Mouse (Mus musculus): ENCODE results near the gene Ugt1a2. TPM values are rescaled to one million over a fixed set of nuclear protein-coding genes. Genes with fewer than 3 reads are reported as not detected.
A peak's percentile ranks its signal among the peaks of the same experiment; 100 is the strongest.

Ugt1a2 gene
- polyA plus RNA-seq, 1 experiment from 2014 or later, result 0.22 TPM

DNA sequence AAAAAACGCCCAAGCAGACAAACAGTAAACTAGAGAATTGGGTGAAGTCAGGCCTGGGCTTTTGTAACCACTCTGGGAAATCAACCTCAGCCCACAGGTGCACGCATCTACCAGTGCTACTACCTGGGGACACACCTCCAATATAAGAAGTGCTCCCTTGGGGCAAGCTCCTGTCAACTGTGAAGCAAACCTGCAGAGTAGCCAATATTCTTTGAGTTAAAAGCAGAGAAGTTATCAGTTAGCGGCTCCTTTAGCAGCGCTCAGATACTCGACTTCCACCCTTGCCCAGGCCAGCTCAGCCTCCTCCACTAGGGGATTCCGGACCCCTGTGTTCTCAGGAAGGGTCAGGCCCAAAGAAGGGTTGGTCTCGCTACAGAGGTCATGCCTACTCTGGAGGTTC, 61.3 kb downstream of the Ugt1a2 start:
- 85% methylated on average over 7 of the region's 7 CpGs for WGBS
- Histone ChIP-seq H3K36me3 (ENCODE audit: control insufficient read depth, insufficient read depth, low read length) (peaks cover 74% of the 10 kb centered on the region), H3K4me2 (ENCODE audit: low read depth, low read length) (no peak overlapping the region), H3K9me3 (ENCODE audit: control insufficient read depth, low read length) (peaks cover 3% of the 10 kb centered on the region; the same call in 1 of the 2 replicates), H3K4me3 (ENCODE audit: low read depth, low read length) (no peak overlapping the region), H3K4me1 (ENCODE audit: control insufficient read depth, insufficient read depth, low read length) (no peaks in the 10 kb centered on the region), H3K27me3 (replicated peaks; ENCODE audit: control insufficient read depth, insufficient read depth, low read length) (no peaks in the 10 kb centered on the region), H3K27ac (replicated peaks; ENCODE audit: low read depth, low read length) (no peak overlapping the region), H3K9ac (ENCODE audit: low read depth, low read length) (no peak overlapping the region)
- DNase-seq (ENCODE audit: low spot score), result peak; percentile 93
- peak; percentile 16 for ATAC-seq (ENCODE audit: low read depth)

DNA sequence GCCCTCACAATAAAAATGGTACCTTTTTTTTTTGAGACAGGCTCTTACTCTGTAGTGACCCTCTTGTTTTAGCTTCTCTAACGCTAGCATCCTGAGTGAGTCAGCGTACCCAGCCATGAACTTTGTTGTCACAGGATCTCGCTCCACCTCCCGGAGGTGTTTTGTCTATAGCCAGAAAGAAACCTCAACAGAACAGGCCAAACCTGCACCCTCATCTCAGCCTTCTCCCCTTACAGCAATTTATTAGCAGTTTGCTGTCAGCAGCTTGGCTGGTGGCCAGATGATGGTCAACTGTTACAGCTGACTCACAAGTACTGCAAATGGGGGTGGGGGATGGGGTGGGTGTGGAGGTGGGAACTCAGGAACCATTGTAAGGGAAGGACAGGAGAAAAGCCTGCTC, 61.9 kb downstream of the Ugt1a2 start:
- peak; percentile 98 for DNase-seq (ENCODE audit: low spot score)
- Histone ChIP-seq H3K27ac (replicated peaks; ENCODE audit: low read depth, low read length) (no peak overlapping the region), H3K4me2 (ENCODE audit: low read depth, low read length) (no peak overlapping the region), H3K27me3 (replicated peaks; ENCODE audit: control insufficient read depth, insufficient read depth, low read length) (no peaks in the 10 kb centered on the region), H3K4me3 (ENCODE audit: low read depth, low read length) (no peak overlapping the region), H3K9me3 (ENCODE audit: control insufficient read depth, low read length) (no peaks in the 10 kb centered on the region; the same call in 1 of the 2 replicates), H3K4me1 (ENCODE audit: control insufficient read depth, insufficient read depth, low read length) (no peaks in the 10 kb centered on the region), H3K36me3 (ENCODE audit: control insufficient read depth, insufficient read depth, low read length) (peaks cover 80% of the 10 kb centered on the region), H3K9ac (ENCODE audit: low read depth, low read length) (no peak overlapping the region)
- ATAC-seq (ENCODE audit: low read depth), result peak; percentile 56
- WGBS, result 74% methylated on average over 4 of the region's 4 CpGs

DNA sequence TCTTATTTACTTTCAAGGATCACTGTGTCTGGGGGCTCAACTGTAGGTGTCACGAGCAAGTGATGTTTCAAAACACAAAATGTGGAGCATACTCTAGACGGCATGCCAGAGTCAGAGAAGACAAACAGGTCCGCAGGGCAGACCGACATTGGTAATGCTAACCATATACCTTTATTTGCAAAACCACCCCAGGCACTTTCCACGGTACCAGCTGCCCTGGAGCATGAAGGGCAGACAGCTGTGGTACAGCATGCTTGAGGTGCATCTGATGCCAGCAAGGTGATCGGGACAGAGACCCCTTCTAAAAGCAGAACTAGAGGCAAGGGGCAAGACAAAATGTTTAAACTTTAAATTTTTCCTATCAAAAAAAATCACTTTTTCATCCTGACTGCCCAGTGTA, 62.6 kb downstream of the Ugt1a2 start:
- no peak overlapping the region for H3K27ac ChIP-seq (replicated peaks; ENCODE audit: low read depth, low read length)
- peaks cover 87% of the 10 kb centered on the region for H3K36me3 ChIP-seq (ENCODE audit: control insufficient read depth, insufficient read depth, low read length)
- no peaks in the 10 kb centered on the region for H3K4me1 ChIP-seq (ENCODE audit: control insufficient read depth, insufficient read depth, low read length)
- H3K4me3 ChIP-seq (ENCODE audit: low read depth, low read length), result no peak overlapping the region
- H3K27me3 ChIP-seq (replicated peaks; ENCODE audit: control insufficient read depth, insufficient read depth, low read length), result no peaks in the 10 kb centered on the region
- ATAC-seq (ENCODE audit: low read depth) (0 out of 2 replicates have a peak, but pooled peaks have one; percentile 1), DNase-seq (ENCODE audit: low spot score) (no peak)
- no peak overlapping the region for H3K9ac ChIP-seq (ENCODE audit: low read depth, low read length)
- H3K4me2 ChIP-seq (ENCODE audit: low read depth, low read length), result no peak overlapping the region
- no peaks in the 10 kb centered on the region for H3K9me3 ChIP-seq (ENCODE audit: control insufficient read depth, low read length)
- 75% methylated on average over 6 of the region's 6 CpGs for WGBS

DNA sequence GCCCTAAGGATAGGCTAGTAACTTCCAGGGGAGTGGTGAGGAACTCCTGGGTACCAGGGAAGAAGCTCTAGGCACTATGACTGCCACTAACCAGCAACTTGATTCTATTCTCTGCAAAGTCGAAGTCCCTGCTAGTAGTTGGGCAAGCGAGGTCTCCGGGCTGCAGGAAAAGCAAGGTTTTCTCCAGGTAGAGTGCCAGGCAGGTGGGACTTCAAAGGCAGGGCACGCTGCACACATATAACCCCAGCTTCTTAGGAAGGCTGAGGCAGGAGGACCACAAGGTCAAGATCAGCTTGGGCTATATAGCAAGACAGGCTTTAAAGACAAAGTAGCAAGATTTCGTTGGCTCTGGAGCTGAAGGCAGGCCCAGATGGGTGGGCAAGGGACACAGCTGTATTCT, 63.4 kb downstream of the Ugt1a2 start:
- peaks cover 95% of the 10 kb centered on the region for H3K36me3 ChIP-seq (ENCODE audit: control insufficient read depth, insufficient read depth, low read length)
- H3K4me1 ChIP-seq (ENCODE audit: control insufficient read depth, insufficient read depth, low read length), result no peaks in the 10 kb centered on the region
- 92% methylated on average over 5 of the region's 5 CpGs for WGBS
- DNase-seq (ENCODE audit: low spot score) (no peak), ATAC-seq (ENCODE audit: low read depth) (no peak)
- no peak overlapping the region for H3K27ac ChIP-seq (replicated peaks; ENCODE audit: low read depth, low read length)
- H3K27me3 ChIP-seq (replicated peaks; ENCODE audit: control insufficient read depth, insufficient read depth, low read length), result no peaks in the 10 kb centered on the region
- H3K4me3 ChIP-seq (ENCODE audit: low read depth, low read length), result no peak overlapping the region
- no peaks in the 10 kb centered on the region for H3K9me3 ChIP-seq (ENCODE audit: control insufficient read depth, low read length)
- no peak overlapping the region for H3K4me2 ChIP-seq (ENCODE audit: low read depth, low read length)
- H3K9ac ChIP-seq (ENCODE audit: low read depth, low read length), result no peak overlapping the region

DNA sequence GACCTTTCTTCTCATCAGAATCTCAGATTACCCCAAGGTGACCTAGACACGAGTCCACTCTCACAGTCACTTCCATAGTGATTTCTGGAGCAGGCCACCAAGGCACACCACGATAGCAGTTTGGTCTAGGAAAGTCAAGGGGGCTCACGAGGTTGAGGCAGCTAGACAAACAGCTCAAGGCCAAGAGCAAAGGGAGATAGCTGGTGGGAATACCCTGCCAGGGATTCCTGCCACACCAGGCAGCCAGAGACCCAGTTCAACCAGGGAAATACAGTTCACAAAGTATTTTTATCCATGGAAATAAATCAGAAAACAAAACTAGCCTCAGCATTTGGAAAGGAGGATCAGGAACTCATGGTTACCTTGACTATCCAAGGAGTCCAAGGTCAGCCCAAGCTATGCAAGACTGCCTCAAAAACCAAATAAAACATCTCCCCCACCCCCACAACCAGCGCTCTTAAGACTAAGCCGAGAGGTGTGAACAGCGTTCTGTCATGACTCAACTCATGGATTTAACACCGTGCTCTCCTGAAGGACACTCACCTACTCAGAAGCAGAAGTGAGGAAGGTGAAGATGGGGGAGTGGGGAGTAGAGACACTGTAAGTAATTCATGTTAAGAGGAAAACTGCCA, 64.0 kb downstream of the Ugt1a2 start:
- Histone ChIP-seq H3K27me3 (replicated peaks; ENCODE audit: control insufficient read depth, insufficient read depth, low read length) (no peaks in the 10 kb centered on the region), H3K36me3 (ENCODE audit: control insufficient read depth, insufficient read depth, low read length) (peaks cover 100% of the 10 kb centered on the region)
- ATAC-seq (ENCODE audit: low read depth), result no peak

DNA sequence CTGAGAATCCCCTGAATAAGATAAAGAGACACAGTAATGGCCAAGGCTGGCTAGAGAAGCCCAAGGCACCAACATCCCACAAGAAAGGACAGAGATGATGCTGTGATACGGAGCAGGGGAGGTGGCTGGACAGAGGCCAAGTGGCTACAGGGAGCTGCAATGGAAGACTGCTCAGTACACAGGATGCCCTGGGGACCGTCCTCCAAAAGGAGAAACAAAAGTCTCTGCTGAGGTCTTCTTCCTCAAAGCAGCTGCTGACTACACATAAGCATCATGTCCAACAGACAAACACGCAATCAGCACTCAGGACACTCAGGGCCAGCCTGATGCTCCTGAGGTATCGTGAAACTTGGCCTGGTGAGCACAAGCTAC, 64.5 kb downstream of the Ugt1a2 start:
- H3K9ac ChIP-seq (ENCODE audit: low read depth, low read length), result no peak overlapping the region
- no peak for DNase-seq (ENCODE audit: low spot score)
- H3K27ac ChIP-seq (replicated peaks; ENCODE audit: low read depth, low read length), result no peak overlapping the region
- H3K36me3 ChIP-seq (ENCODE audit: control insufficient read depth, insufficient read depth, low read length), result peaks cover 100% of the 10 kb centered on the region
- no peaks in the 10 kb centered on the region for H3K27me3 ChIP-seq (replicated peaks; ENCODE audit: control insufficient read depth, insufficient read depth, low read length)
- ATAC-seq (ENCODE audit: low read depth), result no peak
- 79% methylated on average over 4 of the region's 4 CpGs for WGBS
- no peak overlapping the region for H3K4me3 ChIP-seq (ENCODE audit: low read depth, low read length)
- H3K4me2 ChIP-seq (ENCODE audit: low read depth, low read length), result no peak overlapping the region
- H3K4me1 ChIP-seq (ENCODE audit: control insufficient read depth, insufficient read depth, low read length), result no peaks in the 10 kb centered on the region
- no peaks in the 10 kb centered on the region for H3K9me3 ChIP-seq (ENCODE audit: control insufficient read depth, low read length)

More for the DNA sequence above, 64.0 kb downstream of the Ugt1a2 start:
- Histone ChIP-seq H3K4me2 (ENCODE audit: low read depth, low read length) (no peak overlapping the region), H3K9ac (ENCODE audit: low read depth, low read length) (no peak overlapping the region), H3K4me3 (ENCODE audit: low read depth, low read length) (no peak overlapping the region), H3K27ac (replicated peaks; ENCODE audit: low read depth, low read length) (no peak overlapping the region), H3K9me3 (ENCODE audit: control insufficient read depth, low read length) (no peaks in the 10 kb centered on the region), H3K4me1 (ENCODE audit: control insufficient read depth, insufficient read depth, low read length) (no peaks in the 10 kb centered on the region)
- 89% methylated on average over 7 of the region's 7 CpGs for WGBS
- DNase-seq (ENCODE audit: low spot score), result no peak

DNA sequence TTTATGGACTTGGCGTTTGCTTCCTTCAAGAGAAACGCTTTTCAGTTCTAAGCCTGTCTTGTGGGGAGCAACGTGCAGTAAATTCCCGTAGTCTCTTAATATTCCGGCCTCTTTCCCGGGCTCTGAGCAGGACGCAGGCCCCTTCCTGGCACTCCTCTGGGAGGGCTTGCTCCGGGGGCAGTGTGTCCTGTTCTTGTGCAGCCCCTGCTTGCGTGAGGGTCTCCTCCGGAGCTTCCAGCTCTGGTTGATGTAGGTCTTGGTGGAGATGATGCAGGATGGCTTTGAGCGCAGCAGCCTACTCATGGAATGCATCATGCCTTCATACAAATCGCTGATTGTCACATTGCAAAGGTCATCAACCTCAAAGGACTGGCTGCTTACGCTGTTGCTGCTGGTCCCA, 65.7 kb downstream of the Ugt1a2 start:
- 89% methylated on average over 13 of the region's 13 CpGs for WGBS
- no peak overlapping the region for H3K4me2 ChIP-seq (ENCODE audit: low read depth, low read length)
- H3K27ac ChIP-seq (replicated peaks; ENCODE audit: low read depth, low read length), result no peak overlapping the region
- DNase-seq (ENCODE audit: low spot score) (no peak), ATAC-seq (ENCODE audit: low read depth) (no peak)
- H3K9me3 ChIP-seq (ENCODE audit: control insufficient read depth, low read length), result no peaks in the 10 kb centered on the region
- H3K4me3 ChIP-seq (ENCODE audit: low read depth, low read length), result no peak overlapping the region
- H3K9ac ChIP-seq (ENCODE audit: low read depth, low read length), result no peak overlapping the region
- peaks cover 91% of the 10 kb centered on the region for H3K36me3 ChIP-seq (ENCODE audit: control insufficient read depth, insufficient read depth, low read length)
- no peaks in the 10 kb centered on the region for H3K4me1 ChIP-seq (ENCODE audit: control insufficient read depth, insufficient read depth, low read length)
- H3K27me3 ChIP-seq (replicated peaks; ENCODE audit: control insufficient read depth, insufficient read depth, low read length), result no peaks in the 10 kb centered on the region

DNA sequence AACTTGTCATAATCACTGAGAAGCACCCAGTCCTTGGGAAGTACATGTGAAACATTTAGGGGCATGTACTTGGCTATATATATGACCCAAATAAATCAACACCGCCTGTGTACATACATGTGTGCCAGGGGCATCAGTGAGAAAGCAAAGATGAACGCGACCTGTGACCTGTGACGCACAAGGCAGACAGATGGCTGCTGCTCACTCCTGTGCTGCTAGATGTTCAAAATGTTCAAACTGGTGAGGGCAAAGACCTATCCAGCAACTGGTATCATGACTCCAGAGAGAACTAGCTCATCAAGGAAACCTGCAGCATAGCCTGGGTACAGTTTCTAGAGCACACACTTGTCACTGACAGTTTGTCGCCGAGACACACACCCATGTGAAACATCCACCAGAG, 67.1 kb downstream of the Ugt1a2 start:
- H3K36me3 ChIP-seq (ENCODE audit: control insufficient read depth, insufficient read depth, low read length), result peaks cover 90% of the 10 kb centered on the region
- H3K4me3 ChIP-seq (ENCODE audit: low read depth, low read length), result no peak overlapping the region
- H3K27me3 ChIP-seq (replicated peaks; ENCODE audit: control insufficient read depth, insufficient read depth, low read length), result no peaks in the 10 kb centered on the region
- ATAC-seq (ENCODE audit: low read depth) (no peak), DNase-seq (ENCODE audit: low spot score) (no peak)
- H3K27ac ChIP-seq (replicated peaks; ENCODE audit: low read depth, low read length), result no peak overlapping the region
- H3K9me3 ChIP-seq (ENCODE audit: control insufficient read depth, low read length), result no peaks in the 10 kb centered on the region
- H3K4me2 ChIP-seq (ENCODE audit: low read depth, low read length), result no peak overlapping the region
- no peaks in the 10 kb centered on the region for H3K4me1 ChIP-seq (ENCODE audit: control insufficient read depth, insufficient read depth, low read length)
- WGBS, result 90% methylated on average over 6 of the region's 6 CpGs
- H3K9ac ChIP-seq (ENCODE audit: low read depth, low read length), result no peak overlapping the region

DNA sequence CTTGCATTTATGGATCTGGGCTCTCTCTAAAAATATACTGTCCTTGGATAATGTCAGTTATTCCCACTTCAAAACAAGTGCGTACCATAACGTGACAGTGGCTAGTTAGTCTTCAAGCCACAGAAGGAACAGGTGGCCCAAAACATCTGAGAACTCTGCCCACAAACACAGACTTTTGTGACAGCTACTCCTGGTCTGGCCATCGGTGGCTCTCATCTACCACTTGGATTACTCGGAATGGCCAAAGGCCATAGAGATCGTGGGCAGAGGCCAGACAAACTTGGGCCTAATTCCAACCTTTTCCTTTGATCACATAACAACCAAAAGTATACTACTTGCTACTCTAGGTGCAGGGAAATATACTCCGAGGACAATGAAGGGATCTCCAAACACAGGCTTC, 67.7 kb downstream of the Ugt1a2 start:
- peaks cover 90% of the 10 kb centered on the region for H3K36me3 ChIP-seq (ENCODE audit: control insufficient read depth, insufficient read depth, low read length)
- no peak overlapping the region for H3K27ac ChIP-seq (replicated peaks; ENCODE audit: low read depth, low read length)
- H3K4me2 ChIP-seq (ENCODE audit: low read depth, low read length), result no peak overlapping the region
- H3K27me3 ChIP-seq (replicated peaks; ENCODE audit: control insufficient read depth, insufficient read depth, low read length), result no peaks in the 10 kb centered on the region
- H3K9me3 ChIP-seq (ENCODE audit: control insufficient read depth, low read length), result no peaks in the 10 kb centered on the region
- no peaks in the 10 kb centered on the region for H3K4me1 ChIP-seq (ENCODE audit: control insufficient read depth, insufficient read depth, low read length)
- 87% methylated on average over 6 of the region's 6 CpGs for WGBS
- no peak overlapping the region for H3K9ac ChIP-seq (ENCODE audit: low read depth, low read length)
- no peak overlapping the region for H3K4me3 ChIP-seq (ENCODE audit: low read depth, low read length)
- ATAC-seq (ENCODE audit: low read depth) (no peak), DNase-seq (ENCODE audit: low spot score) (no peak)

All from embryonic facial prominence, embryonic 14.5 days (tissue).